Mouse (Mus musculus) thymus, adult 2 months (tissue): Measurements from ENCODE around the gene Kank4.

Source experiments
- CTCF ChIP-seq: fragments of 200-500 bp; IDR thresholded peaks from 2 replicates; pipeline ENCODE4 v1.5.1; 2012; ENCODE audit warnings: mild to moderate bottlenecking, control low read depth, low read length, moderate library complexity, borderline replicate concordance; ENCODE audit not compliant: control insufficient read depth, poor library complexity, insufficient read depth; ENCODE audit errors: extremely low read depth
- POLR2A ChIP-seq: fragments of 200-500 bp; IDR thresholded peaks from 2 replicates; pipeline ENCODE4 v1.6.1; 2012; ENCODE audit warnings: mild to moderate bottlenecking, low read length, control low read depth, moderate library complexity; ENCODE audit not compliant: control insufficient read depth, poor library complexity, insufficient read depth; ENCODE audit errors: extremely low read depth

DNA sequence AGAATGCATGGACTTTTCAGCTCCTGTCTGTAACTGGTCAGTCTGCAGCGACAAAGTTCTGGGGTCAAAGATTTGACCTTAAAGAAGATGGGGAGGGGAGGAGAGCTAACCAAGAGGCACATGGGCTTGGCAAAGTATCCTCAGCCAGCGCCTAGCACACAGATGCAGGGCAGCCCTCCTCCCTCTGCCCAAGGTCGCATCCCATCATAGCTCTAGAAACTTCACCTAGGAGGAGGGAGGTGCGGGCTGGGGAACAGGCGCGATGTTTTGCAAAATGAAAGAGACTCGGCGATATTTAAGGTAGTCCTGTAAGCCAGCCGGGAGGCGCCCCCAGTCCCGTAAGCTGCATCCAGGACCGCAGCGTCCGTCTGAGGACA, 542 bp downstream of the Kank4 start:
- no peak for TF ChIP-seq CTCF
- TF ChIP-seq POLR2A: no peak
